Mouse (Mus musculus) stomach, embryonic 16.5 days (tissue): ENCODE measurements at regions not wholly inside any gene's neighbourhood (a gene's known extent, or its start where the extent isn't known, plus 50 kb on each side); places are given as distances from the start of the nearest gene placed in this dataset.
"Not testable (repeated sequence)": the region's sequence is repeated elsewhere in the genome, so short reads cannot be mapped to it uniquely, and the experiment has no call there.

Experiments
- ATAC-seq: fragments of 200-750 bp; cut with Nextera tagmentation; 2 replicates; pipeline ENCODE4 v1.8.0; 2017; ENCODE audit warnings: moderate number of reproducible peaks, moderate TSS enrichment; ENCODE audit not compliant: insufficient read depth, low FRiP score
- H3K27ac ChIP-seq: fragments of 300-500 bp; sonication (generic); 2 replicates; pipeline ENCODE4 v1.5.1; 2014; ENCODE audit warnings: low read length
- H3K27me3 ChIP-seq: fragments of 300-500 bp; sonication (generic); 2 replicates; pipeline ENCODE4 v1.6.1; 2014; ENCODE audit warnings: low read length, control low read depth, mixed read lengths; ENCODE audit not compliant: control insufficient read depth, insufficient read depth
- H3K36me3 ChIP-seq: fragments of 300-500 bp; sonication (generic); 2 replicates; pipeline ENCODE4 v1.6.1; 2014; ENCODE audit warnings: low read length; ENCODE audit not compliant: control insufficient read depth, insufficient read depth
- H3K4me1 ChIP-seq: fragments of 300-500 bp; sonication (generic); 2 replicates; pipeline ENCODE4 v1.6.1; 2014; ENCODE audit warnings: low read length, control low read depth, mixed read lengths; ENCODE audit not compliant: control insufficient read depth, insufficient read depth
- H3K4me2 ChIP-seq: fragments of 300-500 bp; sonication (generic); 2 replicates; pipeline ENCODE4 v1.6.1; 2014; ENCODE audit warnings: low read depth, low read length, mixed read lengths
- H3K4me3 ChIP-seq: fragments of 300-500 bp; sonication (generic); replicated peaks from 2 replicates; pipeline ENCODE4 v1.5.1; 2014; ENCODE audit warnings: mild to moderate bottlenecking, low read length
- H3K9ac ChIP-seq: fragments of 300-500 bp; sonication (generic); 2 replicates; pipeline ENCODE4 v1.6.1; 2014; ENCODE audit warnings: low read length
- H3K9me3 ChIP-seq: fragments of 300-500 bp; sonication (generic); replicated peaks from 2 replicates; pipeline ENCODE4 v1.6.1; 2016; ENCODE audit warnings: low read length, control low read depth; ENCODE audit not compliant: control insufficient read depth
- WGBS: fragments of 180-500 bp; shearing (Covaris S2); extraction: QIAGEN DNeasy Blood & Tissue Kit; methylation state at CpG from one replicate; pipeline ENCODE4 v1.1.7; 2014; 5-methylcytosine and 5-hydroxymethylcytosine counted together

DNA sequence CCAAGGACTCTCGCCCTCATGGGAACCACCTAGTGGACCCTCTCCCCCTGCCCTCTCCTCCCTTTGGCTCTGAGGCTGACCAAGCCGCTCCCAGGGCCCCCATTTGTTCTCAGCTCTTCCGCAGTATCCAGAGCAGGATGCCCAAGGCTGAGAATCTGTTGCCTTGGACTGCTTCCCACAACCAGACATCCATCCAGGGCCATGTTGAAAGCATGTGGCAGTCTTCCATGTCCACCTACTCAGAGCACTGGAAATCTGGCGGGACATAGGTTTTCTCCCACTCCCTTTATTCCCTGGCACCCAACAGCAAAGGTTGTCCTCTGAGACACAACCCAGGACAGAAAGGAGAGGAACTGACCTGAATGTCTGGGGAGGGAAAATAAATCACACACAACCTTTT lies 285.4 kb downstream of the Phf3 start:
- Histone ChIP-seq H3K4me1 (no peaks in the 10 kb centered on the region), H3K27me3 (no peaks in the 10 kb centered on the region), H3K9ac (no peak overlapping the region), H3K4me3 (no peak overlapping the region), H3K27ac (no peak overlapping the region), H3K36me3 (no peaks in the 10 kb centered on the region), H3K4me2 (no peak overlapping the region), H3K9me3 (no peaks in the 10 kb centered on the region)
- no peak for ATAC-seq
- 73% methylated on average over 4 of the region's 4 CpGs for WGBS

DNA sequence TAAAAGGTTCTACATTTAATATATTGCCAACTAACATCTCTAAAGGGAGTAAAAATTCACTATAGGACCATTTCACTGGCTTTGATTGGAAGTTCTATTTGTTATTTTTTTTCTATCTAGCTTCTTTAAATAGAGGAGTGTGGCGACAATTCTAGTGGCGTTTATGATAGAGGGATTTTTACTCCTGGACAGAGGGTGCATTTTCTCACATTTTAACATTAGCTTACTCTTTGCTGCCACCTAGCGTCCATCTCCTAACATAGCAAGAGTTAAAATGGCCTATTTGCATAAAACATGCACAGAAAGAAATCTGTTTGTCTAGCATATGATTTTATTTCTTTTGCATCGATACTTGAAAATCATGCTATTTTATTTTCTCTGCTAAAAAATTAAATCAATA lies 288.9 kb downstream of the Phf3 start:
- Histone ChIP-seq H3K9me3 (no peaks in the 10 kb centered on the region), H3K36me3 (no peaks in the 10 kb centered on the region), H3K27me3 (no peaks in the 10 kb centered on the region), H3K4me2 (no peak overlapping the region), H3K9ac (no peak overlapping the region), H3K4me3 (no peak overlapping the region), H3K27ac (no peak overlapping the region), H3K4me1 (no peaks in the 10 kb centered on the region)
- no peak for ATAC-seq
- 4% methylated on average over 4 of the region's 4 CpGs for WGBS

DNA sequence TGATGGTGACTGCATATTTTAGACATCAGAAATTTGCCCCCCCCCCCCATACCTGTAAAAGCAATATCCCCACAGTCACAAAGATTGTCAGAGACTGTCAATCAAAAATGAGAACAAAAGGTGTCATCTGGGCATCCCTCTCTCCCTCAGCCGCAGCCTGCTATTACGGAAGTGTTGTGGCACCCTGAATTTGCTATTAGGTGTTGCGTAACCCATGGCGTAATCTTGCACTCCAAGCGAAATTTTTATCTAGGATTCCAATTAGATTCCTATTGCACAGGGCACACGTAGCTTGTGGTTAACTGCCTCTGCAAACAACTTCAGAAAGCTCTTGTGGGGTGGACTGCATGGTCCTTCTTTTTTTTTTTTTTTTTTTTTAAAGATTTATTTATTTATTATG lies 289.9 kb downstream of the Phf3 start:
- no peaks in the 10 kb centered on the region for H3K9me3 ChIP-seq
- no peaks in the 10 kb centered on the region for H3K36me3 ChIP-seq
- WGBS: 84% methylated on average over 6 of the region's 6 CpGs
- ATAC-seq: no peak
- H3K4me3 ChIP-seq: no peak overlapping the region
- no peak overlapping the region for H3K9ac ChIP-seq
- H3K4me1 ChIP-seq: no peaks in the 10 kb centered on the region
- no peaks in the 10 kb centered on the region for H3K27me3 ChIP-seq
- H3K27ac ChIP-seq: no peak overlapping the region
- H3K4me2 ChIP-seq: no peak overlapping the region

DNA sequence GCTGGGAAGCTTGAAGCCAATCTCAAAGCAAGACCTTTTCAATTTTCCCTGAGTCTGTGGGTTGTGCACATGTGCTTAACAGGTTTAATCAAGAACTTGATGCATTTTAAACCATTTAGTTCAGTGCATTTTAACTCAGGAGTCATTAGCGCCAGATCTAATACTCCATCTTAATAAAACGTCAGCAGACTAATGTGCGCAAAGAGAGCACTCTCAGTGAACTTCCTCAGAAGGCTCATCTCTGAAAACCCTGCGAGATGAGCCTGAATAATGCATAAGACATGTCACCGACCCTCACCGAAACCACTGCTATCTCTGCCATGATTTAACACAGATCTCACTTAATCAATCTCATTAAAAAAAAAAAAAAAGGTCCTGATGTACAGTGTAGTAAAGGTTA lies 309.0 kb downstream of the Phf3 start:
- no peak for ATAC-seq
- no peaks in the 10 kb centered on the region for H3K4me1 ChIP-seq
- WGBS: 78% methylated on average over 6 of the region's 6 CpGs

DNA sequence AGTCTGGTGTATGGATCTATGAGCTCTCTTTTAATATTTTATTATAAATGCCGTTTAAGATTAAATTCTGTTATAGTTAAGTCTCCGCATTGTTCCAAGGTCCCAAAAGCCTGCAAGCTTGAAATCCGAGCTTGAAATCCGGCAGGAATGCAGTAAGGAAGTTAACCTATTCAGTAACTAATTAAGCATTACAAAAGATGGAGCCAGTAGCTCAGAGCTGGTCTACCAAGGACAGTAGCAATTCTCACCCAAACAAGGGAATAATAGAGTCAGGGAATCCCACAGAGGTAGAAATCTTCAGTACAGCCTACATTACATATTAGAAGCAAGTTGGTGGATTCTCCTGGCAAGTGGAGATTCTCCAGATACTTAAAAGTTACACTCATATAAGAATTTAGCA lies 325.0 kb downstream of the Phf3 start:
- H3K27me3 ChIP-seq, H3K4me2 ChIP-seq, H3K9me3 ChIP-seq, H3K9ac ChIP-seq, H3K36me3 ChIP-seq, ATAC-seq, H3K4me1 ChIP-seq, H3K27ac ChIP-seq, H3K4me3 ChIP-seq: not testable (repeated sequence)
- whole genome bisulfite sequencing: 48% methylated on average over 4 of the region's 4 CpGs

More for the DNA sequence above, 309.0 kb downstream of the Phf3 start:
- no peak overlapping the region for H3K4me2 ChIP-seq
- no peak overlapping the region for H3K27ac ChIP-seq
- no peak overlapping the region for H3K9ac ChIP-seq
- no peaks in the 10 kb centered on the region for H3K36me3 ChIP-seq
- no peaks in the 10 kb centered on the region for H3K27me3 ChIP-seq
- H3K9me3 ChIP-seq: no peaks in the 10 kb centered on the region
- no peak overlapping the region for H3K4me3 ChIP-seq

DNA sequence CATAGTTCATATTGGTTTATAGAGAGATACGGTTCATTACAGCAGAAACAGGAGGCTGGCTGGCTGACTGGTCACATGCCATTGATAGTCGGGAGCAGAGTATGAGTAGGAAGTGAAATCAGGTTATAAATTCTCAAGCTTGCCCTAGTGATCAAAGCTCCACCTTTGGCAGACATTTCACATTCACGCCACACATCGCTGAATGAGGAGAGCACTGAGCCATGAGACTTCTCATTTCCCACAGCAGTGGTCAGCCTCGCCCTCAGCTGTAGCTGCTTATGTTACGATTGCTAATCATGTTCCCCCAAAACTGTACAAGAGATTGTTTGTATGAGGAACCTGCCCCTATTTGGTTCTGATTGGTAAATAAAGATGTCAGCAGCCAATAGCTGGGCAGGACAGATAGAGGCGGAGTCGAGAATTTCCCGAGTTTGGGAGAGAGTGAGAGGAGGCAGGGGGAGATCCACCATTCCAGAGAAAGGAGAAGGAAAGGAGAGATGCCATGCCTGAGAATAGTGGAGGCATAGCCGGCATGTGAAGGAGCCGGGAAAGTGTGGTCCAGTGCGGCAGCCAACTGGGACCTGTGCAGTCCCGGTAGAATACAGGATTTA lies 333.5 kb downstream of the Phf3 start:
- Histone ChIP-seq H3K4me3 (no peak overlapping the region), H3K36me3 (no peaks in the 10 kb centered on the region), H3K27ac (no peak overlapping the region), H3K4me2 (no peak overlapping the region), H3K4me1 (0 out of 2 replicates have a peak, but pooled peaks cover 3% of the 10 kb centered on the region), H3K9me3 (no peaks in the 10 kb centered on the region), H3K9ac (no peak overlapping the region), H3K27me3 (no peaks in the 10 kb centered on the region)
- no peak for ATAC-seq
- 92% methylated on average over 13 of the region's 13 CpGs for WGBS

DNA sequence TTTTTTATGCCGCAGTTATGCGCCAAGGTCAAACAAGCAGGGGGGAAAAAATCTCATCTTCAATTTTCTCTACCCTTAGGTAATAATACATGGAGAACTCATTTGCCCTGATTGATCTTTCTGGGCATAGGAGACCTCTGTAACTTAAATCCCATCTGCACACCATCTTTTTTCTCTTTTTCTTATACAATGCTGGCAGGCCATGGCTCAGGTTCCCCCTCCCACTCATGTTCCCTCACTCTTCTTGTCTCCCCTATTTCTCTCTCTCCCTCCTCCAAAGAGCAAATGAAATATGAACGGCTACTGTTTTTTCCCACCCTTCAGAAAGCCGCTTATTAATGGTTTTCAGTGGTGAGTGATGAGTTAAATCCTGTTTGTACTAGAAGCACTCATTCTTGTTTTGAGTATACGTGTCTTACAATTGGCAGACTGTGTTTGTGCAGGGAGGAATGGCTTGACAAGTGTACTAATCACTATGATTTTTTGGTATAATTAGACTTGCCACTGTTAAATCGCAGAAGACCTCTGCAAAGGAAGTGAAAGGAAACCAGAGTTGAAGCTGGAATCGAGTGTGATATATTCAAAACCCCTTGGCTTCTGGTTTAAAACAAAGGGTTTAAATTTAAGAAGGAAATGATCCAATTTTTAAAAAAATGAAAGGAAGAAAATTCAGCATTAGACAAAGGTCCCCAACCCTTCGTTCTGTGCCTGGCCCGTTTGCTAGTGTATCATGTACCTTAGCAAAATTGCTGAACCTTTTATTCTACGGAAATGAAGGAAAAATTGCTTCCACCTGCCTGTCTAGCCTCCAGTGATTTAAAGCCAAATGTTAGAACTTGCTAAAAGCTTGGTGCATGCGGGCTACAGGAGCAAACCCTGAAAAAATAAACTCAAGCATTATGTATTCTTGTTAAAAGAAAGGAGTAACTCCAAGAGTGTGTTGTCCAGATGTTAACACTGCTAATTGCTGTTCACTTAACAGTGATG lies 336.4 kb downstream of the Phf3 start:
- WGBS: 44% methylated on average over 11 of the region's 11 CpGs
- Histone ChIP-seq H3K9me3 (no peaks in the 10 kb centered on the region), H3K27ac (no peak overlapping the region), H3K36me3 (no peaks in the 10 kb centered on the region), H3K9ac (no peak overlapping the region), H3K4me3 (no peak overlapping the region), H3K4me2 (no peak overlapping the region), H3K4me1 (0 out of 2 replicates have a peak, but pooled peaks cover 3% of the 10 kb centered on the region), H3K27me3 (no peaks in the 10 kb centered on the region)
- no peak for ATAC-seq

DNA sequence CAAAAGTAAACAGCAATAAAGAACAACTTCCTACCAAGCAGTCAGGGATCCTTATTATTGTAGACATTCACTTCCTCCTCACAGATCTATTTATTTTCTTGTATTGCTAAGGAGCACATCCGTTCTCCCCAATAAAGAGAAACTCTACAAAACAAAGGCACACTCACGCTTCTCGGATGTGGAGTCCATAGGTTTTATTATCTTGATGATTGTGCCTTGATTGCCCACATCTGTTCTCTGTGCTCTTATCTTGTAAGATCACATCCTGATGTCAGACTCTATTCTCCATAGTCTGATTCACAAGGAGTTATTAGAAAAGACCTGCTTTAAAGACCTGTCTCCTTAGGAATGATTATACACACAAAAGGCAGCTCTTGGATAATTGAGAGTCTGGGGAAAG lies 356.4 kb downstream of the Phf3 start:
- no peak for ATAC-seq
- Histone ChIP-seq H3K27ac (no peak overlapping the region), H3K27me3 (no peaks in the 10 kb centered on the region), H3K9ac (no peak overlapping the region), H3K36me3 (no peaks in the 10 kb centered on the region), H3K4me2 (no peak overlapping the region), H3K4me3 (no peak overlapping the region), H3K9me3 (no peaks in the 10 kb centered on the region), H3K4me1 (no peaks in the 10 kb centered on the region)
- 54% methylated on average over 3 of the region's 3 CpGs for WGBS

DNA sequence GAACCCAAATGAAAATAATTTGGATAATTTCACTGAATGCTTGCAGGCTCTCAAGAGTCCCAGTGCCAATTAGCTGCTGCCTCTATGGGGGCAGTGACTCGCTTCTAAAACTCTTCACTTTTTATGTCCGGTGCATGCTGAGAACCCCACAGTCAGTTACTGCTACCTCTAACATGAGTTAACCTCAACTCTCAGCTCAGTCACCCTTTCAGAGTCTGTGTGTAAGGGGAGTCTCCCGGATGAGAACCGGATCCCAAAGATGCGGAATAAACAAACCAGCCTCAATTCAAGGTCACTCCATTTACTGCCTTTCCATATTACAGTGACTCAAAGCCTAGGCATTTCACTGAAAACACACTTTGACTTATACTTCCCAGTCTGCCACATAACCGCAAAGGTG lies 357.9 kb downstream of the Phf3 start:
- H3K9me3 ChIP-seq: no peaks in the 10 kb centered on the region
- H3K27me3 ChIP-seq: no peaks in the 10 kb centered on the region
- H3K4me1 ChIP-seq: no peaks in the 10 kb centered on the region
- no peaks in the 10 kb centered on the region for H3K36me3 ChIP-seq
- H3K4me3 ChIP-seq: no peak overlapping the region
- no peak for ATAC-seq
- H3K27ac ChIP-seq: no peak overlapping the region
- no peak overlapping the region for H3K4me2 ChIP-seq
- H3K9ac ChIP-seq: no peak overlapping the region
- 88% methylated on average over 6 of the region's 6 CpGs for WGBS
